Mouse (Mus musculus): ENCODE data around the gene Mapkap1. TPM values are rescaled to one million over a fixed set of nuclear protein-coding genes. Genes with fewer than 3 reads are reported as not detected.

Mapkap1 gene
- total and polyA plus RNA-seq, 3 experiments: 39.4 to 45.8 (median 40.7) TPM

DNA sequence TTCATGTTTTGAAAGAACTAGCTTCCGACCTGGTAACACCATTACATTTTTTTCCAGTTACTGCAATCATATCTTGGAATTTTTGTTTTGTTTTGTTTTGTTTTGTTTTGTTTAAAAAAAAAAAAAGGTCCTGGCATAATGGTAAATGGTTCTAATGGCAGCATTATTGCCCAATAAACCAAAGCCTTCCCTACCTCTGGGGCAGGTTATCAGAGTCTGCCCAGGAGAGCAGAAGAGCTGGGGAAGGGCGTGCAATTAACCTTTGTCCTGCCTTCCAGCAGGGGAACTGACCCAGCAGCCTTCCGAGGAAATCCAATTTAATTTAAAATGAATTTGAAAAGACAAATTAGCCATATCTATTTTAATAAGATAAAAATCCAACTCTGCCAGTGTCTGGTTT is 75.5 kb downstream of the Mapkap1 start:
- in situ Hi-C loops (cut with MboI; ENCODE audit: low pct_ligation_motif_present, low pct_unique_long_range_greater_than_20kb, low sequenced_read_pairs) (no loop called here), dilution Hi-C loops (cut with MboI; ENCODE audit: extremely low pct_ligation_motif_present, extremely low pct_unique_long_range_greater_than_20kb, low sequenced_read_pairs) (no loop called here)
- no peaks in the 10 kb centered on the region for H3K4me1 ChIP-seq (ENCODE audit: control insufficient read depth in 1 of 2, insufficient read depth in 2 of 2)
- TF ChIP-seq RCOR1 (conservative IDR thresholded peaks at IDR 0.05; ENCODE audit: low read depth, low read length) (no peak), POLR2AphosphoS2 (IDR thresholded peaks at IDR 0.05; ENCODE audit: low read depth, low read length) (no peak), UBTF (IDR thresholded peaks at IDR 0.05; ENCODE audit: low read depth, low read length) (no peak), NRF1 (IDR thresholded peaks at IDR 0.05; ENCODE audit: low read depth, low read length) (no peak), POLR2A (IDR thresholded peaks at IDR 0.05; ENCODE audit: low read depth, low read length) (no peak), ELF1 (IDR thresholded peaks at IDR 0.05; ENCODE audit: low read depth, low read length) (no peak), USF2 (conservative IDR thresholded peaks at IDR 0.05; ENCODE audit: low read depth, low read length) (no peak), MYC (IDR thresholded peaks at IDR 0.05; ENCODE audit: low read depth, low read length) (no peak), KAT2A (IDR thresholded peaks at IDR 0.05; ENCODE audit: insufficient replicate concordance, low read length) (no peak), MXI1 (IDR thresholded peaks at IDR 0.05; ENCODE audit: low read depth, low read length) (no peak), ZNF384 (IDR thresholded peaks at IDR 0.05; ENCODE audit: low read depth, low read length) (no peak), GABPA (IDR thresholded peaks at IDR 0.05; ENCODE audit: insufficient replicate concordance, low read depth, low read length) (no peak)
- H3K9me3 ChIP-seq (replicated peaks; ENCODE audit: low read length): no peaks in the 10 kb centered on the region
- no peaks in the 10 kb centered on the region for H3K79me2 ChIP-seq (replicated peaks; ENCODE audit: control insufficient read depth, extremely low read depth, insufficient read depth, poor library complexity, severe bottlenecking)
- no peaks in the 10 kb centered on the region for H3K27me3 ChIP-seq (replicated peaks)
- no peak overlapping the region for H3K4me3 ChIP-seq (replicated peaks in 1 of 3; ENCODE audit: low read depth in 2 of 3, low read length in 2 of 3, poor library complexity in 1 of 3)
- no peak for DNase-seq (ENCODE audit: extremely low read depth)
- peaks cover 0 to 15% of the 10 kb centered on the region in 2 experiments for H3K36me3 ChIP-seq (replicated peaks in 1 of 2; ENCODE audit: control insufficient read depth in 1 of 2, insufficient read depth in 1 of 2, low read length in 1 of 2)
- H3K27ac ChIP-seq (ENCODE audit: insufficient read depth, low read depth): no peak overlapping the region
- no peak overlapping the region for H3K9ac ChIP-seq (ENCODE audit: insufficient read depth, low read depth)
- no peak overlapping the region for H3K4me2 ChIP-seq (ENCODE audit: insufficient read depth, low read depth, poor library complexity, severe bottlenecking)

DNA sequence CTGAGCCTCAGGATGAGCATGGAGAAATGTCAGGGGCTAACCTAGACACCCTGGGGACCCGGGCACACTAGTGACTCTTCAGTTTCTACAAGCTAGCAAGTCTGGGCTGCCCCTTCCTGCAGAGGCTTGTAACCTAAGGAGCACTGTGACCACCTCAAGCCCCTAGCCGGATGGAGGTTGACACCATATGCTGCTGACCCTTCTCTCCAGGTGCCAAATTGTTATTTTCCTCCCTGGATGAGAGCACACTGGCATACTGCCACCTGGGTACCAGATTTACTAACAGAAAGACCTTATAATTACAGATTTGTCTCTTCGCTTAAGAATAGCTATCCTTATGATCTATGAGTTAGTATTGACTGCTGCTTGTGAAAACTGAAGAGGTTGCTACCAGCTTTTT is 76.0 kb downstream of the Mapkap1 start:
- H3K4me2 ChIP-seq (ENCODE audit: insufficient read depth, low read depth, poor library complexity, severe bottlenecking): no peak overlapping the region
- in situ Hi-C loops (cut with MboI; ENCODE audit: low pct_ligation_motif_present, low pct_unique_long_range_greater_than_20kb, low sequenced_read_pairs): no loop called here
- no peak for TF ChIP-seq ZKSCAN1 (IDR thresholded peaks at IDR 0.05; ENCODE audit: borderline replicate concordance, low read depth, low read length)
- TF ChIP-seq PAX5 (IDR thresholded peaks at IDR 0.05; ENCODE audit: low read length): no peak
- no peak for TF ChIP-seq JUN (IDR thresholded peaks at IDR 0.05; ENCODE audit: insufficient read depth, low read depth, low read length)
- TF ChIP-seq NELFE (IDR thresholded peaks at IDR 0.05; ENCODE audit: low read depth, low read length): no peak
- TF ChIP-seq NRF1 (IDR thresholded peaks at IDR 0.05; ENCODE audit: low read depth, low read length): no peak
- TF ChIP-seq MXI1 (IDR thresholded peaks at IDR 0.05; ENCODE audit: low read depth, low read length): no peak
- TF ChIP-seq IRF4 (IDR thresholded peaks at IDR 0.05; ENCODE audit: low read depth, low read length): no peak

More for the DNA sequence above, 76.0 kb downstream of the Mapkap1 start:
- no peak overlapping the region for H3K27ac ChIP-seq (ENCODE audit: insufficient read depth, low read depth)
- H3K9ac ChIP-seq (ENCODE audit: insufficient read depth, low read depth): no peak overlapping the region
- H3K4me1 ChIP-seq (ENCODE audit: control insufficient read depth in 1 of 2, insufficient read depth in 2 of 2): no peaks in the 10 kb centered on the region
- H3K36me3 ChIP-seq (replicated peaks in 1 of 2; ENCODE audit: control insufficient read depth in 1 of 2, insufficient read depth in 1 of 2, low read length in 1 of 2): peaks cover 0 to 17% of the 10 kb centered on the region in 2 experiments
- H3K79me2 ChIP-seq (replicated peaks; ENCODE audit: control insufficient read depth, extremely low read depth, insufficient read depth, poor library complexity, severe bottlenecking): no peaks in the 10 kb centered on the region
- no peaks in the 10 kb centered on the region for H3K27me3 ChIP-seq (replicated peaks)
- H3K9me3 ChIP-seq (replicated peaks; ENCODE audit: low read length): no peaks in the 10 kb centered on the region
- no peak overlapping the region for H3K4me3 ChIP-seq (replicated peaks in 1 of 3; ENCODE audit: low read depth in 2 of 3, low read length in 2 of 3, poor library complexity in 1 of 3)
- no peak for DNase-seq (ENCODE audit: extremely low read depth)
- dilution Hi-C loops (cut with MboI; ENCODE audit: extremely low pct_ligation_motif_present, extremely low pct_unique_long_range_greater_than_20kb, low sequenced_read_pairs): no loop called here

All from CH12.LX (cell line).